Mouse (Mus musculus): Measurements from ENCODE around the gene Mfsd6. TPM values are rescaled to one million over a fixed set of nuclear protein-coding genes. Genes with fewer than 3 reads are reported as not detected.

Gene Mfsd6
- polyA plus RNA-seq, 1 experiment from 2014 or later, result 4.2 TPM

Other genes with a start within 250 kb of the Mfsd6 start
- gene Nab1, start 226.8 kb downstream of the Mfsd6 start, polyA plus RNA-seq (2014; fragmentation: Nextera tagmentation; extraction: Ambion mirVana), result 10.0 and 10.3 TPM in 2 replicates
- gene Nemp2, start 96.8 kb downstream of the Mfsd6 start, polyA plus RNA-seq (2014; fragmentation: Nextera tagmentation; extraction: Ambion mirVana), result 9.0 and 11.8 TPM in 2 replicates
- 11.3 and 12.4 TPM in 2 replicates for gene Inpp1, start 90.2 kb upstream of the Mfsd6 start, polyA plus RNA-seq (2014; fragmentation: Nextera tagmentation; extraction: Ambion mirVana)
- 34.2 and 34.6 TPM in 2 replicates for gene Hibch, start 117.5 kb upstream of the Mfsd6 start, polyA plus RNA-seq (2014; fragmentation: Nextera tagmentation; extraction: Ambion mirVana)

All from neural tube, embryonic 11.5 days (tissue).